Mouse (Mus musculus): ENCODE data around the gene Poc1b. TPM values are rescaled to one million over a fixed set of nuclear protein-coding genes. Genes with fewer than 3 reads are reported as not detected.

The Poc1b gene
- total and polyA plus RNA-seq, 2 experiments from 2014 or later: 12.0 to 12.4 TPM

DNA sequence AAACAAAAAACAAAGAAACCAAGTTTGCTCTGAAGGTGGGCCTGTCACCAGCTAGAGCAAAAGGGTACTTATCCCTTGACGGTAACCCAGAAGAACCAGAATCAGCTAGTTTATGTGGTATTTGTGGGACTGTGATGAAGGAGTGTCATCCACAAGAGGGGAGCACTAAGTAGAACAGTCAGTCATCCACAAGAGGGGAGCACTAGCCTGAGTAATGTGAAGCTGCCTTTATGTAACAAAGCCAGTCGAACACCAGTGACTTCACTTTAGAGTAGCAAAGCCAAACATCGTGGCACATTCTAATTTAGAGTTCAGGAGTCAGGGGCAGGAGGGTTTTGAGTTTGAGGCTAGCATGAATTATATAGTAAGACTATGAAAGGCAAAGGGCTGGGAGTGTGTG, 59.6 kb downstream of the Poc1b start:
- peak; percentile 58; the same call in 1 of the 2 replicates for ATAC-seq
- H3K36me3 ChIP-seq (ENCODE audit: insufficient read depth): no peaks in the 10 kb centered on the region
- H3K27me3 ChIP-seq (ENCODE audit: insufficient read depth, low read length): no peaks in the 10 kb centered on the region
- peak; percentile 32 for DNase-seq
- no peak overlapping the region for H3K4me3 ChIP-seq (ENCODE audit: low read depth, low read length)
- WGBS: 70% methylated on average over 3 of the region's 3 CpGs
- TF ChIP-seq CTCF (IDR thresholded peaks at IDR 0.05; ENCODE audit: low read depth): peak; percentile 58
- no peak overlapping the region for H3K9ac ChIP-seq
- no peak overlapping the region for H3K4me2 ChIP-seq (ENCODE audit: low read depth)
- H3K4me1 ChIP-seq (ENCODE audit: insufficient read depth): no peaks in the 10 kb centered on the region
- no peaks in the 10 kb centered on the region for H3K9me3 ChIP-seq (ENCODE audit: low read length)
- no peak overlapping the region for H3K27ac ChIP-seq (ENCODE audit: low read depth, low read length)

DNA sequence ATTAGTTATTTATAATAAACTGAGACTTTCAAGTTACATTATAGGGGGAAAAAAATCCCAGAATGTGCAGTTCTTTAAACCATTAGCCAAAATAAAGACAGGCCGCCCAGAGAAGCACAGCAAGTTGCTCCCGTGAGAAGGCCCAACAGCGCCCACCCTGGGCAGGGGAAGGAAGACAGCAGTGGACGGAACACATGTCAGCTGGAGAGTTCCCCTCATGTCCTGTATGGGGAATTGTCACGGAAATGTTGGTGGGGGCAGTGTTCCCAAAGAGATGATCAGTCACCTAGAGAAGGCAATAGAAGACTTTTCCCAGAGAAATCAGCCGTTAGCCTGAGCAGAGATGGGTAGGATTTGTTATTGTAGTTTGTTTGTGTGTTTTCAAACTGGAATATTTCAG, 61.6 kb downstream of the Poc1b start:
- 67% methylated on average over 6 of the region's 6 CpGs for WGBS
- H3K27ac ChIP-seq (ENCODE audit: low read depth, low read length): no peak overlapping the region
- TF ChIP-seq CTCF (IDR thresholded peaks at IDR 0.05; ENCODE audit: low read depth): peak; percentile 25; the same call in 1 of the 2 replicates
- ATAC-seq: no peak
- H3K9ac ChIP-seq: no peak overlapping the region
- no peaks in the 10 kb centered on the region for H3K27me3 ChIP-seq (ENCODE audit: insufficient read depth, low read length)
- no peak overlapping the region for H3K4me3 ChIP-seq (ENCODE audit: low read depth, low read length)
- no peak overlapping the region for H3K4me2 ChIP-seq (ENCODE audit: low read depth)
- H3K4me1 ChIP-seq (ENCODE audit: insufficient read depth): no peaks in the 10 kb centered on the region
- DNase-seq: no peak
- no peaks in the 10 kb centered on the region for H3K36me3 ChIP-seq (ENCODE audit: insufficient read depth)
- no peaks in the 10 kb centered on the region for H3K9me3 ChIP-seq (ENCODE audit: low read length)

DNA sequence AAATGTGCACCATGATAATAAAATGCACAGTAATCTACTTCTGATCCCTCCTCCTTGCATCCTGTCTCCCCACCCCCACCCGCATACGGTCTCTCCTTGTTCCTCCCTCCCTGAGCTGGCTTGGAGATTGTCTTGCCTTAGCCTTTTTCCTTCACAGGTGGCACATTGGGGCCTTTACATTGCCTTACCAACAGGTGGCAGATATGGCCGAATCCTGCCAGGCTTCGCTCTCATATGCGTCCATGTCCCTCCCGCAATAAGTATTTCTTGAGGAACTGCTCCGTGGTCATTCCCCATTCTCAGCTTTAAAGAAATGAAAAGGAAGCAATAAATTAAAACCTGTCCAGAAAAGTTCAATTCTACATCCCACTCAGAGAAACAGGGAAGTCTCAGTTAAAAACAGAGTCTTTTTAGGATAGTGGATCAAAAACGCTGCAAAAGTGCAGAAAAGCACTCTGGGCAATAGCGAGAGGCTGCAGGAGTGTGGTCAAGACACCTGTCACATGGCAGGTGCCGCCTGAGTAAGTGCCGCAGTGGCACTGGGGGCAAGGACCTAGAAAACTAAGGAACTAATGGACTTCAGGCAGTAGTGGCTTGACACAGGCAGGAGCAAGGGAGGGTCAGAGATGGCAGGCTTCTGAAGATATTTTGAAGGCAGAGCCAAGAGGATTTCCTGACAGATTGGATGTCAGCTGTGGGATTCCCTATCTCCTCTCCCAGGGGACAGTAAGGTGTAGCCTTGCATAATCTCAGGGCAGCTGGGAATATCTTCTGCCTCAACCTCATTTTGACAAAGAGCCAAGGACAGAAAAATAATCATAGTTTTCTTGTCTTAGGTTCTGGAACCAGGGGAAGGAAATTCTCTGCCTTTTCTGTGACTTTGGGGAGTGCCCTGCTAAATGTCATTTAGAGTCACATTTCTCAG, 62.3 kb downstream of the Poc1b start:
- no peak for ATAC-seq
- no peak overlapping the region for H3K4me2 ChIP-seq (ENCODE audit: low read depth)
- no peak overlapping the region for H3K27ac ChIP-seq (ENCODE audit: low read depth, low read length)
- WGBS: 82% methylated on average over 11 of the region's 11 CpGs
- H3K27me3 ChIP-seq (ENCODE audit: insufficient read depth, low read length): no peaks in the 10 kb centered on the region
- no peak overlapping the region for H3K4me3 ChIP-seq (ENCODE audit: low read depth, low read length)
- H3K4me1 ChIP-seq (ENCODE audit: insufficient read depth): no peaks in the 10 kb centered on the region
- DNase-seq: peak; percentile 30
- TF ChIP-seq CTCF (IDR thresholded peaks at IDR 0.05; ENCODE audit: low read depth): peak; percentile 44
- H3K9me3 ChIP-seq (ENCODE audit: low read length): no peaks in the 10 kb centered on the region
- no peak overlapping the region for H3K9ac ChIP-seq
- no peaks in the 10 kb centered on the region for H3K36me3 ChIP-seq (ENCODE audit: insufficient read depth)

- no peak overlapping the region for H3K4me2 ChIP-seq (ENCODE audit: low read depth)
- DNase-seq (no peak), ATAC-seq (no peak)
- no peak overlapping the region for H3K9ac ChIP-seq
- H3K27me3 ChIP-seq (ENCODE audit: insufficient read depth, low read length): no peaks in the 10 kb centered on the region
- no peaks in the 10 kb centered on the region for H3K4me1 ChIP-seq (ENCODE audit: insufficient read depth)
- H3K4me3 ChIP-seq (ENCODE audit: low read depth, low read length): no peak overlapping the region
- H3K27ac ChIP-seq (ENCODE audit: low read depth, low read length): no peak overlapping the region
- WGBS: 73% methylated on average over 5 of the region's 5 CpGs
- no peaks in the 10 kb centered on the region for H3K9me3 ChIP-seq (ENCODE audit: low read length)
- TF ChIP-seq CTCF (IDR thresholded peaks at IDR 0.05; ENCODE audit: low read depth): no peak
- no peaks in the 10 kb centered on the region for H3K36me3 ChIP-seq (ENCODE audit: insufficient read depth)
These were observed 62.9 kb downstream of the Poc1b start for GRCm38 (mm10) chr10:99169765-99170129.

- Histone ChIP-seq H3K9ac (no peak overlapping the region), H3K4me2 (ENCODE audit: low read depth) (no peak overlapping the region), H3K4me1 (ENCODE audit: insufficient read depth) (no peaks in the 10 kb centered on the region), H3K27me3 (ENCODE audit: insufficient read depth, low read length) (no peaks in the 10 kb centered on the region), H3K4me3 (ENCODE audit: low read depth, low read length) (no peak overlapping the region), H3K27ac (ENCODE audit: low read depth, low read length) (no peak overlapping the region), H3K36me3 (ENCODE audit: insufficient read depth) (no peaks in the 10 kb centered on the region), H3K9me3 (ENCODE audit: low read length) (no peaks in the 10 kb centered on the region)
- DNase-seq (no peak), ATAC-seq (peak; percentile 40; the same call in 1 of the 2 replicates)
- WGBS: 47% methylated on average over 12 of the region's 12 CpGs
- no peak for TF ChIP-seq CTCF (IDR thresholded peaks at IDR 0.05; ENCODE audit: low read depth)
These were observed 65.2 kb downstream of the Poc1b start for GRCm38 (mm10) chr10:99171961-99172497.

- no peaks in the 10 kb centered on the region for H3K9me3 ChIP-seq (ENCODE audit: low read length)
- WGBS: 47% methylated on average over 7 of the region's 7 CpGs
- H3K27ac ChIP-seq (ENCODE audit: low read depth, low read length): no peak overlapping the region
- H3K4me1 ChIP-seq (ENCODE audit: insufficient read depth): no peaks in the 10 kb centered on the region
- no peak overlapping the region for H3K4me2 ChIP-seq (ENCODE audit: low read depth)
- no peak overlapping the region for H3K4me3 ChIP-seq (ENCODE audit: low read depth, low read length)
- H3K9ac ChIP-seq: no peak overlapping the region
- ATAC-seq (no peak), DNase-seq (no peak)
- TF ChIP-seq CTCF (IDR thresholded peaks at IDR 0.05; ENCODE audit: low read depth): no peak
- H3K36me3 ChIP-seq (ENCODE audit: insufficient read depth): no peaks in the 10 kb centered on the region
- H3K27me3 ChIP-seq (ENCODE audit: insufficient read depth, low read length): no peaks in the 10 kb centered on the region
These were observed 66.2 kb downstream of the Poc1b start for GRCm38 (mm10) chr10:99172906-99173507.

DNA sequence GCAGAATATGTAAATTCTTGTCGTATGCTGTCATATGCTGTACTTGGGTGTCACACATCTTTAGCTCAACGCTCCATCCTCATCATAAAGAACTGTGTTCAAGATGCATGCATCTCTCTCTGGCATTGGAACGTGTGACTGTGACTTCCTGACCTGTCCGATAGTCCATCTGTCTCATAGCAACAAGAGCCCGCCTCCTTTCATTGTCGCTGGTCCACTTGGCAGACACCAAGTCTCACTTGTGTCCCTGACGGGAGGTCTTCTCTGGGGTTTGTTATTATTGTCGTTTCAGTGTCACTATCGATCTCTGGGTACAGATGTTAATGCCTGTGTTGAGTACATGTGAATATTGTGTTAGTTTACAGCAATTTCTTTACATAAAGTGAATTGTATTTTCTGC, 70.1 kb downstream of the Poc1b start:
- 85% methylated on average over 9 of the region's 9 CpGs for WGBS
- DNase-seq: no peak
- no peak overlapping the region for H3K9ac ChIP-seq

More for the DNA sequence above, 70.1 kb downstream of the Poc1b start:
- ATAC-seq: no peak
- no peaks in the 10 kb centered on the region for H3K27me3 ChIP-seq (ENCODE audit: insufficient read depth, low read length)
- no peak overlapping the region for H3K4me2 ChIP-seq (ENCODE audit: low read depth)
- no peaks in the 10 kb centered on the region for H3K36me3 ChIP-seq (ENCODE audit: insufficient read depth)
- H3K27ac ChIP-seq (ENCODE audit: low read depth, low read length): no peak overlapping the region
- H3K4me3 ChIP-seq (ENCODE audit: low read depth, low read length): no peak overlapping the region
- H3K4me1 ChIP-seq (ENCODE audit: insufficient read depth): no peaks in the 10 kb centered on the region
- H3K9me3 ChIP-seq (ENCODE audit: low read length): no peaks in the 10 kb centered on the region
- TF ChIP-seq CTCF (IDR thresholded peaks at IDR 0.05; ENCODE audit: low read depth): no peak
